Mouse (Mus musculus) heart, adult 2 months (tissue): ENCODE data around the gene Gbx1.

Experiments
- CTCF ChIP-seq: fragments of 200-600 bp; IDR thresholded peaks from 2 replicates; pipeline ENCODE4 v1.8.1; 2022; ENCODE audit warnings: antibody characterized with exemption, mild to moderate bottlenecking, moderate library complexity
- EP300 ChIP-seq: fragments of 200-500 bp; IDR thresholded peaks from 2 replicates; pipeline ENCODE4 v1.6.1; 2011; ENCODE audit warnings: low read depth, low read length, control low read depth; ENCODE audit not compliant: insufficient read depth
- POLR2A ChIP-seq: fragments of 200-500 bp; IDR thresholded peaks from 2 replicates; pipeline ENCODE4 v1.6.1; 2011; ENCODE audit warnings: mild to moderate bottlenecking, low read depth, low read length, control low read depth; ENCODE audit not compliant: insufficient read depth

DNA sequence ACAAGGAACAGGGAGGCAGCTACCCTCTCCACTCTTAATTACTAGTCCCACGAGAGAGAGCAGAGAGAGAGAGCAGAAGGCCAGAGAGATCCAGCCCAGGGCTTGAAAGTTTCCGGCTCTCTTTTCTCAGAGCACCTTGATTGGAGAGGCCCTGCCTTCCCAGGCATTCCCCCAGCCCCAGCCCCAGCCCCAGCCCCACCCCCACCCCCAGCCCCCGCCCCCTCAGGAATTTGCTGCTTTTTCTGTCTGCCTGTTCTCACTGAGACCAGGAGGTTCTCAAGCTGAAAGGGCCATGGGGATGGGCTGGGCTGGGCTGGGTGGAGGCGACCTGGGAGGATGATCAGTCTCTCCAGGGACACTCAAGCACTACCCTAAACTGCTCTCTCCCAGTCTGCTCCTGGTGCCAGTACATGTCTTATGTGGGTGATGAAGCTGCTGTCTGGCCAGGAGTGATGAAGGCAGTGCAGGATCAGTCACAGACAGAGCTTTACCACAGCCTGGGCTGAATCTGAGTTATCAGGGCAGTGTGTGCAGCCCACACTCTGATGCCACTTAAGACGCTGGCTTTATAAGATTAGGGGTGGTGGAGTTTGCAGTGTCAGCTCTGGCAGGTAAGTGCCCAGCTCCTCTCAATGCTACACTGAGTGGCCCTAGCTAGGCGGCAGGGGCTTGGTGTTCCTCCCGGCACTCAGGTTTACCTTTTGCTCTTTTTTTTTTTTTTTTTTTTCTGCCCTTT, 54.0 kb downstream of the Gbx1 start:
- TF ChIP-seq CTCF (no peak), EP300 (no peak), POLR2A (no peak)
